Mouse (Mus musculus) heart, embryonic 16.5 days (tissue): ENCODE data around the gene Top1. TPM values are rescaled to one million over a fixed set of nuclear protein-coding genes. Genes with fewer than 3 reads are reported as not detected.
A peak's percentile ranks its signal among the peaks of the same experiment; 100 is the strongest.

Experiments used
- ATAC-seq: fragments of 200-750 bp; cut with Nextera tagmentation; replicated peaks from 2 replicates; pipeline ENCODE4 v1.8.0; 2017; ENCODE audit warnings: moderate number of reproducible peaks; ENCODE audit not compliant: insufficient read depth, low FRiP score; ENCODE audit errors: extremely low read depth
- H3K27ac ChIP-seq: fragments of 300-500 bp; sonication (generic); 2 replicates; pipeline ENCODE4 v1.5.1; 2014; ENCODE audit warnings: mild to moderate bottlenecking, low read length, control low read depth, moderate library complexity
- H3K27me3 ChIP-seq: fragments of 300-500 bp; sonication (generic); 2 replicates; pipeline ENCODE4 v1.6.1; 2014; ENCODE audit warnings: low read length, mixed read lengths; ENCODE audit not compliant: control insufficient read depth, insufficient read depth
- H3K36me3 ChIP-seq: fragments of 300-500 bp; sonication (generic); 2 replicates; pipeline ENCODE4 v1.6.1; 2014; ENCODE audit not compliant: control insufficient read depth, insufficient read depth
- H3K4me1 ChIP-seq: fragments of 300-500 bp; sonication (generic); 2 replicates; pipeline ENCODE4 v1.6.1; 2014; ENCODE audit warnings: low read length, mixed read lengths; ENCODE audit not compliant: control insufficient read depth, insufficient read depth
- H3K4me2 ChIP-seq: fragments of 300-500 bp; sonication (generic); 2 replicates; pipeline ENCODE4 v1.6.1; 2014; ENCODE audit warnings: low read depth, mild to moderate bottlenecking, control low read depth, low read length
- H3K4me3 ChIP-seq: fragments of 300-500 bp; sonication (generic); 2 replicates; pipeline ENCODE4 v1.5.1; 2014; ENCODE audit warnings: mild to moderate bottlenecking, control low read depth, low read length
- H3K9ac ChIP-seq: fragments of 300-500 bp; sonication (generic); 2 replicates; pipeline ENCODE4 v1.6.1; 2014; ENCODE audit warnings: low read length, control low read depth
- H3K9me3 ChIP-seq: fragments of 300-500 bp; sonication (generic); replicated peaks from 2 replicates; pipeline ENCODE4 v1.6.1; 2016; ENCODE audit warnings: low read length; ENCODE audit not compliant: control insufficient read depth
- WGBS: fragments of 180-500 bp; shearing (Covaris S2); extraction: QIAGEN DNeasy Blood & Tissue Kit; methylation state at CpG from one replicate; pipeline ENCODE4 v1.1.7; 2014; 5-methylcytosine and 5-hydroxymethylcytosine counted together
- polyA plus RNA-seq: library from polyadenylated mRNA; unstranded; fragments of >200 nt; fragmentation: Nextera tagmentation; extraction: Ambion mirVana; gene quantifications from 2 replicates; pipeline ENCODE4 v1.2.1, GENCODE M21; 2015

The Top1 gene
- polyA plus RNA-seq, 1 experiment from 2014 or later, result 48.7 TPM

DNA sequence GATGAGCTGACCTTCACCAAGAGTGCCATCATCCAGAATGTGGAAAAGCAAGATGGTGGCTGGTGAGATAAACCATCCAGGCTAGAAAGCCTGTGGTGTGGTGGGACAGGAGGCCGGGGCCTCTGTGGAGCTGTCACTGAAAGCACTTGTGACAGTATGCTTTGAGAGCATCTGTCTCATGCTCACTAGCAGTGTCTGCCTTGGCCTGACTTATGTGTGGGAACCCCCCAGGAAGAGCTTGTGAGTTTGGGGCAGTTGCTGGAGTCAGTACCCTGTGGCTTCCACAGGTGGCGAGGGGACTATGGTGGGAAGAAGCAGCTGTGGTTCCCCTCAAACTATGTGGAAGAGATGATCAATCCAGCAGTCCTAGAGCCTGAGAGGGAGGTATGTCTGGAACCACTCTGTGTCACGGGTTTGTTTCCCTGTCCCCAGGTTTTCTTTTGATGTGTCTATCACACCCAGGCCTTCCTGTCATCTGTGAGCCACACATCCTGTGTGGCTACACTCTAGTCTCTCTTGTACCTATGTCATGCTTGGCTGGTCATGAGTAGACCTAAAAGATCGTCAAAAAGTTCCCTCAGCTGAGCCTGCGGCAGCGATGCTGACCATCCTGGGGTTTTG lies 111.0 kb downstream of the Top1 start:
- Histone ChIP-seq H3K27ac (no peak overlapping the region), H3K4me3 (no peak overlapping the region), H3K27me3 (no peaks in the 10 kb centered on the region), H3K9ac (no peak overlapping the region), H3K9me3 (no peaks in the 10 kb centered on the region), H3K4me2 (no peak overlapping the region), H3K36me3 (peaks cover 80% of the 10 kb centered on the region), H3K4me1 (no peaks in the 10 kb centered on the region)
- ATAC-seq, result 0 out of 2 replicates have a peak, but pooled peaks have one; percentile 11
- 76% methylated on average over 6 of the region's 6 CpGs for WGBS

DNA sequence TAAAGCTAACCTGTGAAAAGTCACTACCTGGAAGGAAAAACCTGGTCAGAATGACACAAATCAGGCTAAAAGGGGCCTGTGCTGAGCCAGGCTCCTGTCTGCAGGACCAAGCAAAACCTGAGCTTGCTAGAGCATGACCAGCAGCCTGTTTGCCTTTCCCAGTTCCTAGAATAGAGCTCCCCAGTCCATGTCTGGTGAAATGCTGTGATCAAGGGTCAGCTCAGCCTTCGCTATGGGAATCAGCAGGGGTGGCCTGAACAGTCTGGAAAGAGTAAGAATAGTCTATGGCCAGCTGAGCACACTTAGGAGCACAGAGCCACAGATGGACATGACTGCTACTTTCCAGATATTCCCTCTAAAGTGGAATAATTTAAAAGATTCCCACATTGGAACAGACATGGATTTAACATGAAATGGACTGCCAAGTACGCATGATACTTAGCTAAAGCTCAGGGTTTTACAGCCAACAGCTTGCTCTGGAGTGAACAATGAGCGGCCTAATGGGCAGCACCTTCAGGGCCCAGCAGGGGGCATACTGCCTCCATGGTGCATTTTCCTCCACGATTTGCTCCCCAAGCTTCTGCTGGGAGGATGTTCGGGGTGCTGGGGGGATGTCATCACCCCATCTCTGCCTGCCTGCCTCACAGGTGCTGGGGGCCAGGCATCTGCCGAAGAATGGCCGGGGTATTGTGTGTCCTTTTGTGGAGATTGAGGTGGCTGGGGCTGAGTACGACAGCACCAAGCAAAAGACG lies 114.9 kb downstream of the Top1 start:
- Histone ChIP-seq H3K4me2 (no peak overlapping the region), H3K27me3 (no peaks in the 10 kb centered on the region), H3K9me3 (no peaks in the 10 kb centered on the region), H3K4me3 (no peak overlapping the region), H3K27ac (no peak overlapping the region), H3K36me3 (peaks cover 63% of the 10 kb centered on the region), H3K9ac (no peak overlapping the region), H3K4me1 (no peaks in the 10 kb centered on the region)
- no peak for ATAC-seq
- 83% methylated on average over 9 of the region's 9 CpGs for WGBS

DNA sequence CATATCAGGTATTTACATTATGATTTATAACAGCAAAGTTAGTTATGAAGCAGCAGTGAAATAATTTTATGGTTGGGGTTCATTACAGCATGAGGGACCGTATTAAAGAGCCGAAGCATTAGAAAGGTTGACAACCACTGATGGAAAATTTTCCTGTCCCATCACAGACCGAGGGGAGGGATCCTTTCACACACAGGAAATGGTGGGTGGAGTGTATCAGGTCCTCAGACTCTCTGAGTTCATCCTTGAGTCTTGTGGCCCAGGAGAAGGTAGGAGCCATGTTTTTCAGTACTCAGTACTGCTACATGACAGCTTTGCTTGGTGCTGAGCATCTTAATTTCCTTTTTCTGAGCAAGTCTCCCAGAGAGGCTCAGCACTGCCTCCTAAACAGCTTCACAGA lies 118.1 kb downstream of the Top1 start:
- Histone ChIP-seq H3K4me2 (no peak overlapping the region), H3K27me3 (no peaks in the 10 kb centered on the region), H3K27ac (no peak overlapping the region), H3K9me3 (no peaks in the 10 kb centered on the region), H3K4me1 (peaks cover 4% of the 10 kb centered on the region; the same call in 1 of the 2 replicates), H3K36me3 (peaks cover 36% of the 10 kb centered on the region), H3K9ac (no peak overlapping the region), H3K4me3 (no peak overlapping the region)
- no peak for ATAC-seq
- WGBS, result 70% methylated on average over 3 of the region's 3 CpGs

DNA sequence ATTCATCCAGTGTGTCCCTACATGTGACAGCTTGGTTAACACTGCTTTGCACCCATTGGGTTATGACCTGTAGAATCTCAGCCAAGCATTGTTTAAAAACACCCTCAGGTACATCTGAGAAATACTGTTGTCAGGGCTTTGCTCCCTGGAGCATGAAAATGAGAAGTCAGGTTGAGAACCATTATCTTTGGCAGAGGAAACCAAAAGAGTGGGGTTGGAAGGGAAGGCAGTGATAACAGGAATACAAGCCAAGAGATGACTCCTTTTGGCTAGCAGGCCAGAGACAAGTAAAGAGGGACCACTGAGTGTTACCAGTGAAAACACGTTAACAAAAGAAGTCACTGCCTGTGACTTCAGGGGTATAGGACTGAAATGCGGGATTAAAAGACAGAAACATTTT lies 118.7 kb downstream of the Top1 start:
- ATAC-seq, result no peak
- Histone ChIP-seq H3K4me2 (no peak overlapping the region), H3K27me3 (no peaks in the 10 kb centered on the region), H3K36me3 (peaks cover 32% of the 10 kb centered on the region), H3K9ac (no peak overlapping the region), H3K9me3 (no peaks in the 10 kb centered on the region), H3K27ac (no peak overlapping the region), H3K4me1 (peaks cover 4% of the 10 kb centered on the region; the same call in 1 of the 2 replicates), H3K4me3 (no peak overlapping the region)
- 67% methylated on average over 2 of the region's 2 CpGs for WGBS

DNA sequence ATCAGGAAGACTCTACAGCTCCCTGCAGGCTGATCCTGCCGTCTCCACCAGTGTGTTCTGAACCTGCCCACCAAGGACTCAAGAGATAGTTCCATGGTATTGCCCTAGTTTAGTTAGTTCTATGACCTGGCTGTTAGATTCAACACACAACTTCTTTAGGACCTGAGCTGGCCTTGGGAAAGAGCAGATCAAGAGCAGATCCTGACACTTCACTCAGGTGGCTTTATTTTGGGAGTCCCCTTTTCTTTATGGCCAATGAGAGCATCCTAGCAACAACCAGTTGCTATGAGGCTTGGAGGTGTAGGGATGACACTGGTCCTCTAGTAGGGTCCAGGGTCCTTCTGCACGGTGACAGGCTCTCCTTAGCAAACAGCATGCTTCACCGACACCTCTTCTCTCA lies 119.4 kb downstream of the Top1 start:
- no peak for ATAC-seq
- Histone ChIP-seq H3K9ac (no peak overlapping the region), H3K4me2 (no peak overlapping the region), H3K27me3 (no peaks in the 10 kb centered on the region), H3K4me1 (peaks cover 4% of the 10 kb centered on the region; the same call in 1 of the 2 replicates), H3K9me3 (no peaks in the 10 kb centered on the region), H3K27ac (no peak overlapping the region), H3K36me3 (peaks cover 25% of the 10 kb centered on the region), H3K4me3 (no peak overlapping the region)
- WGBS, result 62% methylated on average over 3 of the region's 3 CpGs

DNA sequence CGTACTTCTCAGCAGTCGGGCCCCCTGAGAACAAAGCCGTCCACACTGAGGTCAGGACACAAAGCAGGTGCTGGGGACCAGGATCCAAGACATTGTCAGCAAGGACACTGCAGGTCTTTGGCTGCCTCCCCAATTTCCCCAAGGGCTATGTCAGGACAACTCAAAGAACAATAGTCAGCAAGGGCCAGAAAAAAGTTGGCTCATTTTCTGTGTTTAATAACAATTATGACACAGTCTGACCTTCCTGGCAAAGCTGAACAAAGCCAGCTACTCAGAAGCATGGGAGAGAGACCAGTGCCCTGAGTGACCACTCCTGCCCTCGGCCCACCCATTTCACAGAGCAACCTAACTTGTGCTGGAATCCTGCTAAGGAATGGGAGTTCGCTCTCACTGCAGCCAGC lies 120.7 kb downstream of the Top1 start:
- Histone ChIP-seq H3K9ac (no peak overlapping the region), H3K4me3 (no peak overlapping the region), H3K27me3 (no peaks in the 10 kb centered on the region), H3K4me2 (no peak overlapping the region), H3K27ac (no peak overlapping the region), H3K36me3 (peaks cover 17% of the 10 kb centered on the region), H3K9me3 (no peaks in the 10 kb centered on the region), H3K4me1 (peaks cover 4% of the 10 kb centered on the region; the same call in 1 of the 2 replicates)
- no peak for ATAC-seq
- WGBS, result 63% methylated on average over 5 of the region's 5 CpGs

DNA sequence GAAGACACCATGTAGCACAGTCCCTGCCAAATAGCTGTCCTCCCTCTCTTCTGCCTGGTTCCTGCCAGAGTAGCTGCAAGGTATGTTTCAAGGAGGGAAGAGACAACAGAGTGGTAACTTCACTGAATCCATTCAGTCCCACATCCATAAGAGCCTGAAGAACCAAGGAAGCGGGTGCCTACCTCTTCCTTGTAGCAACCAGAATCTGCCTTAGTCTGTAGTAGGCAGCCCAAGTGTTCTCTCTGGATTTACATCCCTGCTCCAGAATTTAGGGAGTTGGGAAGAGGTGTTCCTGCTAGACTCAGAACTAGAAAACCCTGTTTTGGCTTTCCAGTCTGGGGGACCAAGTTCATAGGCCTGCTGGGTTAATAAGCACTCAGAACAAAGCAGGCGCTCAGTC lies 121.5 kb downstream of the Top1 start:
- WGBS, result 98% methylated on average over 2 of the region's 2 CpGs
- no peak for ATAC-seq
- peaks cover 4% of the 10 kb centered on the region; the same call in 1 of the 2 replicates for H3K4me1 ChIP-seq
- no peak overlapping the region for H3K9ac ChIP-seq
- peaks cover 10% of the 10 kb centered on the region for H3K36me3 ChIP-seq
- H3K27ac ChIP-seq, result no peak overlapping the region
- no peaks in the 10 kb centered on the region for H3K9me3 ChIP-seq
- H3K27me3 ChIP-seq, result no peaks in the 10 kb centered on the region
- no peak overlapping the region for H3K4me3 ChIP-seq
- H3K4me2 ChIP-seq, result no peak overlapping the region

DNA sequence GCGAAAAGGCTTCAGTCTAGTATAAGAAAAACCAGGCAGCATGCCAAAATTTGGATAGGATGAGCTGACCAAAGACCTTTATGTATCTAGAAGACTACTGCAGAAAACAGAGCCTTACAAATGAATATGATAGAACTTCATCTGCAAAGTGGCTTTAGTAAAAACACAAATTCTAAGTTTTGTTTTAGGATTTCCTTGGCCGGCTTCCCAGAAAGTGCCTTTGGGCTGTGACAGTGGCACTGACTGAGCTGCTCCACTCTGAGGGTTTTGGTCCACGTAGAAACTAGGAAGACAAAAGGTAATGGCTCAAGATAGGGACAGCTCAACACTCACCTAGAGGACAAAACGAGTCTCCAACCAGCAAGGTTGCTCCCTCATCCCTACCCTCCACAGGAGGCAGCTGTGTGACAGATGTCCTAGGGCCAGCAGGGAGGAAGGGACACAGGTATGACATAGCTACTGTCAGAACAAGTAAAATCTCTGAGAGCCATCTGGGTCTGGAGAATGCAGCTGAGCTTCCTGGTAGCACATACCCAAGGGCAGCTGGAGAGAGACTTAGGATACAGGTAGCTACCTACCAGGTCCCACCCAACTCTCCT lies 122.5 kb downstream of the Top1 start:
- no peak overlapping the region for H3K27ac ChIP-seq
- H3K36me3 ChIP-seq, result peaks cover 5% of the 10 kb centered on the region
- no peak overlapping the region for H3K9ac ChIP-seq
- H3K4me2 ChIP-seq, result no peak overlapping the region
- ATAC-seq, result peak; percentile 19; the same call in 1 of the 2 replicates
- H3K4me1 ChIP-seq, result peaks cover 4% of the 10 kb centered on the region; the same call in 1 of the 2 replicates
- 64% methylated on average over 4 of the region's 4 CpGs for WGBS
- no peak overlapping the region for H3K4me3 ChIP-seq
- H3K9me3 ChIP-seq, result no peaks in the 10 kb centered on the region
- H3K27me3 ChIP-seq, result no peaks in the 10 kb centered on the region

DNA sequence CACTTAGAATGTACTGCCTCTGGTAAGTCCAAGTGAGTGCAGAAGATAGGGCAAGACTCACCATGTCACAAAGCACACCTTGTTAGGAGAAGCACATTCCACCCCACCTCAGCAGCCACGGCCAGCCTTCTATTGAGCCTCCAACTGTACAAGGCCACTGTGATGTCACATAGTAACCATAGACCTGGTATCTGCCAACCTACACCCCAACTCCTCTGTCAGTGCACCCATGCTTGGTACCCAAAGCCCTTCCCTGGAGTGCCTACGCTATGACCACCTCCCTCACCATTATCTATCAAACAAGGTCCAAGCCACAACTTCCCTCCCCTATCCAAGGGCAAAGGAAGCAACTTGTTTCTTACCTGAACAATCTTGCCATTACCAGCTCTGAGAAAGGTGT lies 123.3 kb downstream of the Top1 start:
- no peak overlapping the region for H3K4me3 ChIP-seq
- H3K4me2 ChIP-seq, result no peak overlapping the region
- H3K9me3 ChIP-seq, result no peaks in the 10 kb centered on the region
- no peak for ATAC-seq
- no peak overlapping the region for H3K27ac ChIP-seq
- peaks cover 4% of the 10 kb centered on the region for H3K36me3 ChIP-seq
- H3K9ac ChIP-seq, result no peak overlapping the region
- 90% methylated on average over 2 of the region's 2 CpGs for WGBS
- H3K4me1 ChIP-seq, result peaks cover 4% of the 10 kb centered on the region; the same call in 1 of the 2 replicates
- H3K27me3 ChIP-seq, result no peaks in the 10 kb centered on the region
